Mouse (Mus musculus): ENCODE measurements around the gene Arg2.

DNA sequence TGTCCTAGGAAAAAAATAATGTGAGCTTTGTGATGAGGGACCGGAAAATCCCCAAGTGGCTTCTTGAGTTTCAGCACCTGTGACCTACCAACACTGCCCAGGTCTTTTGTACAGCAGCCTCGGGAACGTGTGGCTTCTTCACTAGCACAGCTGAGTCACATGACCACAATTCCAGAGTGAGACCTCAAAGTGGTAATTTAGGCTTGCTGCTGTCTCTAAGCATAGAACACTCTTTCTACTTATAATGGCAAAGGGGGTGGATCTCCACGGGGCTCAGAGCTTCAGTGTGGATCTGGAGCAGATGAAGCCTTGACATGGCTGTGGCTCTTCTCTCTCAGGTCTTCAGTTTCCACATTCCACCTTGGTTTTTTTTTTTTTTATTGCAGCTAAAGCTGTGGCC, 4.5 kb downstream of the Arg2 start:
- TF ChIP-seq CTCF (IDR thresholded peaks at IDR 0.05) (no peak), EP300 (IDR thresholded peaks at IDR 0.05) (no peak)

Measured in lung, postnatal 0 days (tissue).